9 mouse cellular contexts compared by ENCODE assay signal in the genomic region with DNA sequence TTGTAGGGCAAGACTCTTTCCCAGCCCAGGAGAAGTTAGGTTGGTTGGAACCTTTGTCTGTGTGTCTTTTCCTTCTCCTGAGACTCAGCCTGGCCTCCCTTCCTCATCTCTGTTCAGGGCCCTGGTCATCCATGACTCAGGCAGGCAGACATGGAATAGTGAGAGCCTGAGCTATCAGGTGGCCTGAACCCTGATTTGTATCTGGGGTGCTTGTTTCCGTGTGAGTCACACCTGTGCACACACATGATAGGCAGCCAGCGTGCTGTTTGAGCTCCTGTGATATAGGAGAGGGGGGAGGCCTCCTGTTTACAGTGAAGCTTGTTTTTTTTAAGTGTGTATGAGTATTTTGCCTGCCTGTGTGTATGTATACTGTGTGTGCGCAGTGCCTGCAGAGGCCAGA. TPM values are rescaled to one million over a fixed set of nuclear protein-coding genes. Genes with fewer than 3 reads are reported as not detected.
DNase-seq lines count a peak whose midpoint lies in the region; ATAC-seq and TF ChIP-seq lines count a peak whose summit lies in the region.
"Had no signal": no experiment of that assay in that cellular context is flagged by ENCODE, and none has a peak within 500 bp of the region (broad histone marks: within the 10 kb centered on the region; RNA-seq: fewer than 3 reads in every experiment).

No protein-coding gene starts in this region.

- H3K4me1 ChIP-seq in intestine, embryonic 15.5 days (replicated peaks) = peaks cover 61% of the 10 kb centered on the region
- H3K4me1 ChIP-seq in stomach, postnatal 0 days (replicated peaks; ENCODE audit: control insufficient read depth, insufficient read depth) = peaks cover 37% of the 10 kb centered on the region

- peak; percentile 43 for ATAC-seq in intestine, embryonic 15.5 days
- ATAC-seq in stomach, postnatal 0 days (ENCODE audit: low FRiP score, low TSS enrichment) = peak; percentile 81

- peaks cover 17% of the 10 kb centered on the region for H3K36me3 ChIP-seq in intestine, embryonic 15.5 days
- peaks cover 25% of the 10 kb centered on the region for H3K36me3 ChIP-seq in stomach, postnatal 0 days (ENCODE audit: control insufficient read depth, insufficient read depth, low read length)

- TF ChIP-seq EP300 in stomach, postnatal 0 days (optimal IDR thresholded peaks at IDR 0.05) = no peak

- peak overlapping the region; percentile 42 for H3K27ac ChIP-seq in intestine, embryonic 15.5 days
- H3K27ac ChIP-seq in stomach, postnatal 0 days (replicated peaks) = peak overlapping the region; percentile 100

- H3K4me3 ChIP-seq in intestine, embryonic 15.5 days (replicated peaks) = no peak overlapping the region
- H3K4me3 ChIP-seq in stomach, postnatal 0 days (ENCODE audit: low read depth, low read length) = no peak overlapping the region

- no peaks in the 10 kb centered on the region for H3K9me3 ChIP-seq in intestine, embryonic 15.5 days
- H3K9me3 ChIP-seq in stomach, postnatal 0 days (ENCODE audit: control insufficient read depth, low read length) = no peaks in the 10 kb centered on the region

- no peak for TF ChIP-seq CTCF in stomach, postnatal 0 days (IDR thresholded peaks at IDR 0.05; ENCODE audit: low read depth)

- WGBS in intestine, embryonic 15.5 days = 65% methylated on average over 3 of the region's 3 CpGs
- WGBS in stomach, postnatal 0 days = 50% methylated on average over 3 of the region's 3 CpGs

- DNase-seq in kidney, adult 11 months = peak; percentile 24
- no peak for DNase-seq in kidney, adult 18-20 months
- DNase-seq in thymus, postnatal 0 days (ENCODE audit: low spot score) = peak; percentile 34
- DNase-seq in thymus, adult 18-20 months = no peak
- DNase-seq in stomach, postnatal 0 days (ENCODE audit: low spot score) = peak; percentile 73
- no peak for DNase-seq in ovary, postnatal 14 days (ENCODE audit: low spot score)
- DNase-seq: embryo, embryonic 11 days; gastrocnemius, postnatal 36 days had no signal

- H3K9ac ChIP-seq in intestine, embryonic 15.5 days = no peak overlapping the region
- H3K9ac ChIP-seq in stomach, postnatal 0 days (ENCODE audit: low read length) = 0 out of 2 replicates have a peak overlapping the region, but pooled peaks have one; percentile 18

- H3K4me2 ChIP-seq in intestine, embryonic 15.5 days (replicated peaks) = 0 out of 2 replicates have a peak overlapping the region, but pooled peaks have one; percentile 4
- 0 out of 2 replicates have a peak overlapping the region, but pooled peaks have one; percentile 23 for H3K4me2 ChIP-seq in stomach, postnatal 0 days (replicated peaks; ENCODE audit: low read depth)

- H3K27me3 ChIP-seq in intestine, embryonic 15.5 days (replicated peaks) = no peaks in the 10 kb centered on the region
- H3K27me3 ChIP-seq in stomach, postnatal 0 days (ENCODE audit: control insufficient read depth, insufficient read depth, low read length) = no peaks in the 10 kb centered on the region

RNA-seq across cellular contexts. Expression of gene Trim8, which starts 7.7 kb away (rescaled TPM):
- polyA plus RNA-seq in thymus, postnatal 0 days (2015; fragmentation: Nextera tagmentation; extraction: Ambion mirVana) = 20.4 and 23.6 TPM in 2 replicates
- 16.4 and 17.3 TPM in 2 replicates for polyA plus RNA-seq in intestine, embryonic 15.5 days (2015; fragmentation: Nextera tagmentation; extraction: Ambion mirVana)
- 15.1 and 16.4 TPM in 2 replicates for polyA plus RNA-seq in stomach, postnatal 0 days (2015; fragmentation: Nextera tagmentation; extraction: Ambion mirVana)

Comparison
In these comparisons a context has a peak if more than half of its experiments do, and no peak if none do; other contexts are left out.
1. DNase-seq: peak in kidney, adult 11 months (single experiment), thymus, postnatal 0 days (single experiment) and stomach, postnatal 0 days (single experiment); none in kidney, adult 18-20 months (single experiment), thymus, adult 18-20 months (0 of 2) and ovary, postnatal 14 days (single experiment).